Mouse (Mus musculus) spleen, adult 2 months (tissue): Measurements from ENCODE around the gene Slco2b1. TPM values are rescaled to one million over a fixed set of nuclear protein-coding genes. Genes with fewer than 3 reads are reported as not detected.

ENCODE experiments used
- DNase-seq, 2 experiments: peaks; one replicate each; pipeline versions ENCODE4 v3.0.0 to v3.0.0-alpha.2; 2012 to 2021; ENCODE audit warnings: low spot score in 2 of 2, low read depth in 1 of 2
- H3K27ac ChIP-seq: fragments of 200-500 bp; 2 replicates; pipeline ENCODE4 v1.5.1; 2012; ENCODE audit warnings: low read length, inconsistent platforms; ENCODE audit not compliant: insufficient read depth
- H3K27me3 ChIP-seq: fragments of 200-500 bp; 2 replicates; pipeline ENCODE4 v1.6.1; 2012; ENCODE audit warnings: mild to moderate bottlenecking, moderate library complexity, low read length, inconsistent platforms; ENCODE audit not compliant: control insufficient read depth, insufficient read depth
- H3K36me3 ChIP-seq: fragments of 200-500 bp; 2 replicates; pipeline ENCODE4 v1.6.1; 2012; ENCODE audit warnings: mild to moderate bottlenecking, low read length, inconsistent platforms; ENCODE audit not compliant: control insufficient read depth, insufficient read depth
- H3K4me1 ChIP-seq: fragments of 200-500 bp; 2 replicates; pipeline ENCODE4 v1.6.1; 2011; ENCODE audit warnings: inconsistent platforms; ENCODE audit not compliant: control insufficient read depth, insufficient read depth, insufficient read length
- H3K4me3 ChIP-seq: fragments of 200-500 bp; 2 replicates; pipeline ENCODE4 v1.5.1; 2011; ENCODE audit warnings: mild to moderate bottlenecking, inconsistent platforms; ENCODE audit not compliant: insufficient read depth, insufficient read length; ENCODE audit errors: extremely low read depth
- CTCF ChIP-seq: fragments of 200-500 bp; IDR thresholded peaks from 2 replicates; pipeline ENCODE4 v1.5.1; 2011; ENCODE audit warnings: mild to moderate bottlenecking, inconsistent platforms; ENCODE audit not compliant: insufficient read depth, insufficient read length, insufficient replicate concordance; ENCODE audit errors: extremely low read depth
- POLR2A ChIP-seq: fragments of 200-500 bp; IDR thresholded peaks from 2 replicates; pipeline ENCODE4 v1.6.1; 2011; ENCODE audit warnings: low read depth, low read length, inconsistent platforms
- WGBS: fragments of 180-500 bp; shearing (Covaris S2); methylation state at CpG from one replicate; pipeline ENCODE4 v1.1.7; 2018; 5-methylcytosine and 5-hydroxymethylcytosine counted together
- polyA plus RNA-seq: library from polyadenylated mRNA; depleted of rRNA; stranded (reverse); fragments of >200 nt; gene quantifications from 2 replicates; pipeline ENCODE4 v1.2.3, GENCODE M21; 2012

Gene Slco2b1
- polyA plus RNA-seq, 1 experiment, result 39.1 TPM

GRCm38 (mm10) chr7:99665731-99666452 lies 45.2 kb downstream of the Slco2b1 start:
- TF ChIP-seq POLR2A (no peak), CTCF (no peak)
- H3K4me3 ChIP-seq, result no peak overlapping the region
- no peaks in the 10 kb centered on the region for H3K4me1 ChIP-seq
- WGBS, result 85% methylated on average over 10 of the region's 10 CpGs
- no peak overlapping the region for H3K27ac ChIP-seq
- no peak for DNase-seq
- no peaks in the 10 kb centered on the region for H3K36me3 ChIP-seq
- no peaks in the 10 kb centered on the region for H3K27me3 ChIP-seq

- no peaks in the 10 kb centered on the region for H3K4me1 ChIP-seq
- TF ChIP-seq CTCF (no peak), POLR2A (no peak)
- DNase-seq, result no peak
- WGBS, result 70% methylated on average over 11 of the region's 11 CpGs
- no peak overlapping the region for H3K4me3 ChIP-seq
- no peak overlapping the region for H3K27ac ChIP-seq
- H3K36me3 ChIP-seq, result no peaks in the 10 kb centered on the region
- no peaks in the 10 kb centered on the region for H3K27me3 ChIP-seq
Measured at GRCm38 (mm10) chr7:99664571-99665485, 46.3 kb downstream of the Slco2b1 start.

- no peak overlapping the region for H3K4me3 ChIP-seq
- 86% methylated on average over 9 of the region's 9 CpGs for WGBS
- no peaks in the 10 kb centered on the region for H3K36me3 ChIP-seq
- no peaks in the 10 kb centered on the region for H3K27me3 ChIP-seq
- TF ChIP-seq POLR2A (no peak), CTCF (no peak)
- no peak for DNase-seq
- no peaks in the 10 kb centered on the region for H3K4me1 ChIP-seq
- no peak overlapping the region for H3K27ac ChIP-seq
Measured at GRCm38 (mm10) chr7:99663507-99664220, 47.5 kb downstream of the Slco2b1 start.

GRCm38 (mm10) chr7:99662311-99662710 lies 48.8 kb downstream of the Slco2b1 start:
- no peaks in the 10 kb centered on the region for H3K36me3 ChIP-seq
- H3K4me3 ChIP-seq, result no peak overlapping the region
- TF ChIP-seq CTCF (no peak), POLR2A (no peak)
- H3K27me3 ChIP-seq, result no peaks in the 10 kb centered on the region
- no peaks in the 10 kb centered on the region for H3K4me1 ChIP-seq
- DNase-seq, result no peak
- no peak overlapping the region for H3K27ac ChIP-seq
- WGBS, result 89% methylated on average over 2 of the region's 2 CpGs

- H3K4me1 ChIP-seq, result no peaks in the 10 kb centered on the region
- 85% methylated on average over 14 of the region's 14 CpGs for WGBS
- no peaks in the 10 kb centered on the region for H3K36me3 ChIP-seq
- H3K27me3 ChIP-seq, result peaks cover 3% of the 10 kb centered on the region; the same call in 1 of the 2 replicates
- H3K27ac ChIP-seq, result no peak overlapping the region
- no peak for TF ChIP-seq POLR2A
- no peak for DNase-seq
- H3K4me3 ChIP-seq, result no peak overlapping the region
Measured at GRCm38 (mm10) chr7:99661571-99662230, 49.4 kb downstream of the Slco2b1 start.

GRCm38 (mm10) chr7:99661071-99661470 lies 50.1 kb downstream of the Slco2b1 start:
- WGBS, result 91% methylated on average over 9 of the region's 9 CpGs
- Histone ChIP-seq H3K4me1 (no peaks in the 10 kb centered on the region), H3K27me3 (peaks cover 3% of the 10 kb centered on the region; the same call in 1 of the 2 replicates)

More at GRCm38 (mm10) chr7:99661071-99661470, 50.1 kb downstream of the Slco2b1 start:
- DNase-seq, result no peak
- Histone ChIP-seq H3K4me3 (no peak overlapping the region), H3K27ac (no peak overlapping the region), H3K36me3 (no peaks in the 10 kb centered on the region)
- TF ChIP-seq CTCF (no peak), POLR2A (no peak)
